Mouse (Mus musculus) forebrain, embryonic 14.5 days (tissue): Measurements from ENCODE around the gene Ablim1. TPM values are rescaled to one million over a fixed set of nuclear protein-coding genes. Genes with fewer than 3 reads are reported as not detected.

Experiments used
- ATAC-seq: fragments of 200-750 bp; cut with Nextera tagmentation; 2 replicates; pipeline ENCODE4 v1.8.0; 2017; ENCODE audit warnings: mild to moderate bottlenecking, moderate library complexity
- DNase-seq: peaks from one replicate; pipeline ENCODE4 v3.0.0-alpha.2; 2015; ENCODE audit warnings: low spot score
- H3K27ac ChIP-seq: fragments of 300-500 bp; sonication (generic); 2 replicates; pipeline ENCODE4 v1.5.1; 2014; ENCODE audit warnings: low read depth, mild to moderate bottlenecking, control low read depth, low read length, moderate library complexity
- H3K27me3 ChIP-seq: fragments of 300-500 bp; sonication (generic); replicated peaks from 2 replicates; pipeline ENCODE4 v1.6.1; 2014; ENCODE audit warnings: low read length, control low read depth, mixed read lengths; ENCODE audit not compliant: control insufficient read depth, insufficient read depth
- H3K36me3 ChIP-seq: fragments of 300-500 bp; sonication (generic); 2 replicates; pipeline ENCODE4 v1.6.1; 2014; ENCODE audit warnings: low read length, control low read depth; ENCODE audit not compliant: control insufficient read depth, insufficient read depth
- H3K4me1 ChIP-seq: fragments of 300-500 bp; sonication (generic); 2 replicates; pipeline ENCODE4 v1.6.1; 2014; ENCODE audit warnings: antibody characterized with exemption, low read length, control low read depth; ENCODE audit not compliant: control insufficient read depth, insufficient read depth
- H3K4me2 ChIP-seq: fragments of 300-500 bp; sonication (generic); 2 replicates; pipeline ENCODE4 v1.6.1; 2014; ENCODE audit warnings: mild to moderate bottlenecking, control low read depth, low read length
- H3K4me3 ChIP-seq: fragments of 300-500 bp; sonication (generic); 2 replicates; pipeline ENCODE4 v1.5.1; 2014; ENCODE audit warnings: low read depth, low read length, control low read depth
- H3K9ac ChIP-seq: fragments of 300-500 bp; sonication (generic); 2 replicates; pipeline ENCODE4 v1.6.1; 2014; ENCODE audit warnings: mild to moderate bottlenecking, low read length, control low read depth, moderate library complexity
- H3K9me3 ChIP-seq: fragments of 300-500 bp; sonication (generic); replicated peaks from 2 replicates; pipeline ENCODE4 v1.6.1; 2016; ENCODE audit warnings: low read length, control low read depth, mixed read lengths; ENCODE audit not compliant: control insufficient read depth
- WGBS: fragments of 180-500 bp; shearing (Covaris S2); extraction: QIAGEN DNeasy Blood & Tissue Kit; methylation state at CpG from one replicate; pipeline ENCODE4 v1.1.7; 2014; 5-methylcytosine and 5-hydroxymethylcytosine counted together
- polyA plus RNA-seq: library from polyadenylated mRNA; unstranded; fragments of >200 nt; fragmentation: Nextera tagmentation; extraction: Ambion mirVana; gene quantifications from 2 replicates; pipeline ENCODE4 v1.2.1, GENCODE M21; 2014

Ablim1 gene
- polyA plus RNA-seq, 1 experiment from 2014 or later = 24.0 TPM

- WGBS = 83% methylated on average over 2 of the region's 2 CpGs
- H3K36me3 ChIP-seq = no peaks in the 10 kb centered on the region
- ATAC-seq (no peak), DNase-seq (no peak)
- peaks cover 11% of the 10 kb centered on the region for H3K4me1 ChIP-seq
- H3K27ac ChIP-seq = no peak overlapping the region
- H3K4me3 ChIP-seq = no peak overlapping the region
- H3K27me3 ChIP-seq = no peaks in the 10 kb centered on the region
- H3K9me3 ChIP-seq = no peaks in the 10 kb centered on the region
- no peak overlapping the region for H3K9ac ChIP-seq
- no peak overlapping the region for H3K4me2 ChIP-seq
These were observed 78.8 kb downstream of the Ablim1 start for GRCm38 (mm10) chr19:57235931-57236330.

- no peak for DNase-seq
- no peak overlapping the region for H3K4me3 ChIP-seq
- H3K4me1 ChIP-seq = no peaks in the 10 kb centered on the region
- H3K27ac ChIP-seq = no peak overlapping the region
- no peaks in the 10 kb centered on the region for H3K36me3 ChIP-seq
- WGBS = 16% methylated on average over 4 of the region's 4 CpGs
- H3K9me3 ChIP-seq = no peaks in the 10 kb centered on the region
- H3K4me2 ChIP-seq = no peak overlapping the region
- no peak for ATAC-seq
- no peaks in the 10 kb centered on the region for H3K27me3 ChIP-seq
- H3K9ac ChIP-seq = no peak overlapping the region
These were observed 83.7 kb downstream of the Ablim1 start for GRCm38 (mm10) chr19:57230996-57231395.

DNA sequence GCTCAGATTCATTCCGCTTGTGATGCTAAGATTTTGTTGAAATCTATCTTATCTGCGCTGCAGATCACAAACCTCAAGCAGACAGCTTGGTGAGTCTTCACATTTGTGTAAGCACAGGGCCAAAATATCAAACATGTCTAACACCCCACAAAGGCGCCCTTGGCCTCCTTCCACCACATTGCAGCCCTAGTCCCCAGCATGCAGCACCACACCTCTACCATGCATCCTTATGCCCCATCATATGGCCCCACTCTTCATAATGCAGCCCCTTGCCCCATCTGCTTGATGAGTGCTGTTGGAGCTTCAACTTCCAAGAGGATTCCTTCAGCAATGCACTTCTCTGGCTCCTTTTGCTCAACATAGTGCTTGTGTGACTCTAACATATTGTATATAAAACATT is 85.6 kb downstream of the Ablim1 start:
- WGBS = 82% methylated on average over 3 of the region's 3 CpGs
- Histone ChIP-seq H3K4me2 (no peak overlapping the region), H3K4me3 (no peak overlapping the region), H3K9me3 (no peaks in the 10 kb centered on the region), H3K4me1 (no peaks in the 10 kb centered on the region), H3K36me3 (no peaks in the 10 kb centered on the region), H3K27ac (no peak overlapping the region), H3K9ac (no peak overlapping the region), H3K27me3 (no peaks in the 10 kb centered on the region)
- DNase-seq = peak; percentile 61
- no peak for ATAC-seq

DNA sequence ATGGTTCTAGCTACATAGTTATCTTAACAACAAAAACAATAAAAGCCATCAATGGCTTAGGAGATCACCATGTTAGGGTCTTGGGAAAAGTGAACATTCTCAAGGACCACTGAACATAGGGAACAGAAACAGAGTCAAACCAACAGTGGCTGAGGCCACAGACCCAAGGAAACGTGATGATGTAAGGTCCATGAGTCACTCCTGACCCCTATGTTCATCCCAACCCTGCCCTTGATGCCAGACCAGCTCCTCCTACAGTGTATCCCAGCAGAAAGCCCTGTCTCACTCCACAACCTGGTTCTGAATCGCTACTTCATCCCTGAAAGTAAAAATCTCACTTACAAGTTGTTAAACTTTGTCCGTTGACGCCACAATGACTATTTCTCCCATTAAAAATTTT is 86.1 kb downstream of the Ablim1 start:
- Histone ChIP-seq H3K4me3 (no peak overlapping the region), H3K4me2 (no peak overlapping the region), H3K27ac (no peak overlapping the region), H3K9ac (no peak overlapping the region), H3K27me3 (no peaks in the 10 kb centered on the region), H3K4me1 (no peaks in the 10 kb centered on the region), H3K36me3 (no peaks in the 10 kb centered on the region), H3K9me3 (no peaks in the 10 kb centered on the region)
- WGBS = 86% methylated on average over 4 of the region's 4 CpGs
- no peak for ATAC-seq
- no peak for DNase-seq

DNA sequence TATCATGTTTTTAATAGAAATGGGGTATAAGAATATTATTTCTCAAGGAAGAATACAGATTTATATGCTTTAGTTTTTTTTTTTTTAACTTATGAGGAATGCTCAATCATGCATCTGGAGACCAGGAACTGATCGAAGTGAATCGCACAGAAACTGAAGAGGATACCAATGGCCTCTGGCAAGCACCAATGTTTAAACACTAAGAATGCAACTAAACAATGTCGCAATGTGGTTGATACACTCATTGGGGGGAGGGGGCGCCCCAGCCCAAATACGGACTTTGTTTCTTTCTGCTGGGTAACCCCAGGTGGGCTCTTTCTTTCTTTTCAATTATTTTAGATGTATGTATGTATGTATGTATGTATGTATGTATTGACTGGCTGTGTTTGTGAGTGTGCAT is 90.3 kb downstream of the Ablim1 start:
- no peaks in the 10 kb centered on the region for H3K36me3 ChIP-seq
- H3K27ac ChIP-seq = no peak overlapping the region
- WGBS = 90% methylated on average over 5 of the region's 5 CpGs
- no peak for ATAC-seq
- H3K4me2 ChIP-seq = no peak overlapping the region
- H3K9me3 ChIP-seq = no peaks in the 10 kb centered on the region
- H3K27me3 ChIP-seq = no peaks in the 10 kb centered on the region
- H3K9ac ChIP-seq = no peak overlapping the region
- H3K4me3 ChIP-seq = no peak overlapping the region
- H3K4me1 ChIP-seq = no peaks in the 10 kb centered on the region
- no peak for DNase-seq

DNA sequence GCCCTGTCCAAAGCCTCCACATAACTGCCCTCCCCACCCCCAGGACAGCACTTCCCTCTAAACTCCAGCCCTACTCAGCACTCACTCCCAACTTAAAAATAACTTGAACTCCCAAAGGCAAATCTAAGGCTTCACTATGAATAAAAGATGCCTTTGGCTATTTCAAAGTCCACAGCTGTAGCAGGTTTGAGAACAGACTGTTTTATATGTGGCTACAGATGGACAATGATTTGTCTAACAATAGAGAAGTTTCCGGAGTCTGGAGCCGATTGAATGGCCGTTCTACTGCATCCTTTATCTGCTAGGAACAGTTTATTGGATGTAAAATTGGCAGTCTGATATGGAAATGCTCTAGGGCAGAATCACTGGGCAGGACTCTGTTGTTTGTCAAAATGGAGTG is 91.0 kb downstream of the Ablim1 start:
- Histone ChIP-seq H3K9me3 (no peaks in the 10 kb centered on the region), H3K27me3 (no peaks in the 10 kb centered on the region), H3K9ac (no peak overlapping the region), H3K4me2 (no peak overlapping the region), H3K36me3 (no peaks in the 10 kb centered on the region), H3K4me3 (no peak overlapping the region), H3K4me1 (no peaks in the 10 kb centered on the region), H3K27ac (no peak overlapping the region)
- WGBS = 84% methylated on average over 3 of the region's 3 CpGs
- ATAC-seq = no peak
- no peak for DNase-seq

DNA sequence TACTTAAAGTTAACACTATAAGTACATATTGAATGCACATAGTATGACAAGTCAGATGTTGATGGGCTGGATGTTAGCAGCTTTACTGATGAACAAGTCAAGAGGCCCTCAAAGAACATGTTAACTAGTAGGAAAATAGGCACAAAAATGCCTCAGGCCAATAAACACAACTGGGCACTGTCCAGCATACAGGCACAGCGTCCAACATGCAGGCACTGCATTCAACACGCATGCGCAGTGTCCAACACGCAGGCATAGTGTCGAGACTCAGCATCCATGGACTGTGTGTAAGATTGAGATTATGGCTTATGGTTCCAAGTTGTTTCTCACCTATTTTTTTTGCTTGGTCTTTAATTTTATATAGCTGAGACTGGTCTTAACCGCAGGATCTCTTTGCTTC is 92.1 kb downstream of the Ablim1 start:
- H3K27ac ChIP-seq = no peak overlapping the region
- H3K4me1 ChIP-seq = no peaks in the 10 kb centered on the region
- no peaks in the 10 kb centered on the region for H3K27me3 ChIP-seq
- H3K9me3 ChIP-seq = no peaks in the 10 kb centered on the region
- no peak overlapping the region for H3K9ac ChIP-seq
- WGBS = 94% methylated on average over 6 of the region's 6 CpGs
- no peak for ATAC-seq
- H3K36me3 ChIP-seq = no peaks in the 10 kb centered on the region
- H3K4me3 ChIP-seq = no peak overlapping the region
- no peak overlapping the region for H3K4me2 ChIP-seq
- no peak for DNase-seq

DNA sequence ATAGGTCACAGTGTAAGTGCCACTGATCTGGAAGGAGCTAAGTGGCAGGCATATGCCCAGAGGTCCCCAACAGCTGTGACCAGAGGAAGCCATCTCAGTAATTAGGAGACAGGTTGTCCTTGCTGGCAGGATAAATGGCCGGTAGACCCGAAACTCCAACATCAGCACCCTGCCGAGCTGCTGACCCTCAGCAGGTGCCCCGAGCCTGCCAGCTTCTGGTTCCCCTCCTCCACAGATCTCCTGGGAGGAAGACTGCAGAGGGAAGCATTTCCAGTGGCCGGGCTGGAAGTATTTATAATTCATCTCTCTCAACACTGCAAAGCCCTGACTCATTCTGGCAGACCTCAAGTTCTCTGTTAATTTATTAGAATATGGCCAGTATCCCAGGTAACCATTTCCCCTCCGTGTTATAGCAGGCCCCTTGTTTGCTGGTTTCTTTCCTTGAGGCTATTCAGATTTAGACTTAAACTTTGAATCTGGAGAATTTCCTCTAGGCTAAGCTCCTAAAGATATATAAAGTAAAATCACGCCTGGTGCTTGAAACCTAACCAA is 93.0 kb downstream of the Ablim1 start:
- WGBS = 68% methylated on average over 7 of the region's 7 CpGs

DNA sequence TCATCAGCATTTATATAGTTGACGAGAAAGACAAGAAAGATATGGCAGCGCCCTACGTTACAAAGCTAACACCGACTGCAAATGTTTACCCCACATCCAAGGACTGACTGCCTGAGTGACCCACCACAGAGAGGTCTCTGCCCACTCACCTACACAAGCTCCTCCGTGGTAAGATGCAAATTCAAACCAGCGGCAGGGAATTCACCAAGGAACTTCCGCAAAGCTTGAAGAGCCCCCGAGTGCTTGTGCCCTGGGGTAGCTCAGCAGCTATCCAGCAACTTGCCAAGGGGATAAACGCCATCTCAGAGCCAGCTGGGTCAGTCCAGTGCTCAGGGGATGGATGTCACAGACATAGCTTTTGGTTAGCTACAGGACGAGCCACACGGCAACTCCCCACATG is 95.0 kb downstream of the Ablim1 start:
- H3K4me1 ChIP-seq = no peaks in the 10 kb centered on the region
- H3K36me3 ChIP-seq = no peaks in the 10 kb centered on the region
- 77% methylated on average over 11 of the region's 11 CpGs for WGBS
- no peak overlapping the region for H3K4me3 ChIP-seq
- DNase-seq = no peak
- no peaks in the 10 kb centered on the region for H3K27me3 ChIP-seq
- no peak overlapping the region for H3K27ac ChIP-seq
- no peak overlapping the region for H3K9ac ChIP-seq
- no peak for ATAC-seq
- no peak overlapping the region for H3K4me2 ChIP-seq
- no peaks in the 10 kb centered on the region for H3K9me3 ChIP-seq

More for the DNA sequence above, 93.0 kb downstream of the Ablim1 start:
- Histone ChIP-seq H3K9me3 (no peaks in the 10 kb centered on the region), H3K27me3 (no peaks in the 10 kb centered on the region), H3K36me3 (no peaks in the 10 kb centered on the region), H3K27ac (no peak overlapping the region), H3K4me1 (no peaks in the 10 kb centered on the region), H3K9ac (no peak overlapping the region), H3K4me3 (no peak overlapping the region), H3K4me2 (no peak overlapping the region)
- ATAC-seq (no peak), DNase-seq (no peak)
